18 mouse cellular contexts compared by ENCODE assay signal in genomic region chr11:16819424-16819823, GRCm38 (mm10).
"Had no signal": no experiment of that assay in that cellular context is flagged by ENCODE, and none has a peak within 500 bp of the region (broad histone marks: within the 10 kb centered on the region; RNA-seq: fewer than 3 reads in every experiment).

No protein-coding gene starts in this region.

- DNase-seq: liver, postnatal 0 days; lung, adult 2 months; lung, postnatal 14 days; lung, postnatal 36 days; right cerebral cortex, postnatal 25 days; right cerebral cortex, postnatal 4 days; spleen, adult 18-20 months; thymus, adult 2 months; thymus, postnatal 25 days; thymus, postnatal 4 days had no signal

- H3K27ac ChIP-seq: liver, embryonic 15.5 days; lung, embryonic 15.5 days; macrophage; midbrain, embryonic 13.5 days; midbrain, embryonic 15.5 days; neural tube, embryonic 13.5 days; neural tube, embryonic 15.5 days had no signal

- H3K4me3 ChIP-seq: liver, embryonic 15.5 days; lung, embryonic 15.5 days; megakaryocyte, embryonic 14.5 days; midbrain, embryonic 13.5 days; midbrain, embryonic 15.5 days; neural tube, embryonic 13.5 days; neural tube, embryonic 15.5 days had no signal
